Mouse (Mus musculus) CH12.LX (cell line): ENCODE data around the gene Reck.

Experiments
- EP300 ChIP-seq: IDR thresholded peaks from 2 replicates; pipeline ENCODE4 v1.6.1; 2011; ENCODE audit warnings: low read length, improper control_type of control experiment
- MAFK ChIP-seq: IDR thresholded peaks from 2 replicates; pipeline ENCODE4 v1.6.1; 2011; ENCODE audit warnings: low read length, improper control_type of control experiment; ENCODE audit not compliant: insufficient replicate concordance
- POLR2A ChIP-seq: IDR thresholded peaks from 2 replicates; pipeline ENCODE4 v1.6.1; 2011; ENCODE audit warnings: low read depth, mild to moderate bottlenecking, improper control_type of control experiment, low read length
- TCF12 ChIP-seq: IDR thresholded peaks from 2 replicates; pipeline ENCODE4 v1.6.1; 2014; ENCODE audit warnings: low read depth, mild to moderate bottlenecking, inconsistent platforms, low read length, improper control_type of control experiment

DNA sequence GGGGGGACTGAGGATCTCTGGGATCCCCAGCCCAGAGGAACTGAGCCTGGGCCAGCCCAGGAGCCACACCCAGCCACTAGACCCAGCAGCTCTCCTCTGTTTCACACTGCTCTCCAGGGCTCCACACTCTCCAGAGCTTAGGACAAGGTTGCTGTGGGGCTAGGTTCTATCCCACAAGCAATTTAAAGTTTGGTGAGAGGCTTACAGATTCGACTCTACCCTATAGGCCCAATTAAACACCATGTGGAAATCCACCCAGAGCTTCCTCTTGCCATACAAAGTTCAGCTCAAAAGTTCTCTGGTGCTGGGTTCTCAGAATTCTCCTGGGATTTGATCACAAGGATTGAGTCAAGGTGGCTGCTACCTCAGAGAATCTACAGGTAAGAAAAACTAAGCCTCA lies 35.2 kb upstream of the Reck start, which contains the start of gene Olfr157:
- TF ChIP-seq EP300 (no peak), POLR2A (no peak), MAFK (no peak), TCF12 (no peak)
